In genomic region chr16:55476544-55477208, GRCm38 (mm10) we compare ENCODE assay signal across 8 mouse cellular contexts.
DNase-seq lines count a peak whose midpoint lies in the region; ATAC-seq lines count a peak whose summit lies in the region.

No protein-coding gene starts in this region.

- no peak for DNase-seq in heart, adult 11 months
- DNase-seq in MEL-GATA-1-ER (ENCODE audit: extremely low read depth, low read depth) = peak; percentile 57
- peak; percentile 85 for DNase-seq in embryo, embryonic 11 days
- DNase-seq in hindbrain, embryonic 10.5 days (ENCODE audit: low spot score) = peak; percentile 15
- DNase-seq in layer of hippocampus, adult 9-11 months = peak; percentile 49
- DNase-seq in gastrocnemius, postnatal 10 days = no peak

- H3K36me3 ChIP-seq in heart, embryonic 13.5 days = no peaks in the 10 kb centered on the region
- H3K36me3 ChIP-seq in hindbrain, embryonic 10.5 days = no peaks in the 10 kb centered on the region
- no peaks in the 10 kb centered on the region for H3K36me3 ChIP-seq in midbrain, embryonic 12.5 days

- no peak for ATAC-seq in heart, embryonic 13.5 days (ENCODE audit: extremely low read depth, insufficient number of reproducible peaks, low FRiP score, low TSS enrichment)
- peak; percentile 42 for ATAC-seq in midbrain, embryonic 12.5 days (ENCODE audit: low FRiP score, low read depth)

- H3K4me3 ChIP-seq in heart, embryonic 13.5 days = no peak overlapping the region
- H3K4me3 ChIP-seq in hindbrain, embryonic 10.5 days = no peak overlapping the region
- H3K4me3 ChIP-seq in midbrain, embryonic 12.5 days = no peak overlapping the region

- H3K9ac ChIP-seq in heart, embryonic 13.5 days = no peak overlapping the region
- H3K9ac ChIP-seq in midbrain, embryonic 12.5 days (replicated peaks) = no peak overlapping the region

- H3K4me1 ChIP-seq in heart, embryonic 13.5 days = no peaks in the 10 kb centered on the region
- H3K4me1 ChIP-seq in hindbrain, embryonic 10.5 days (replicated peaks) = no peaks in the 10 kb centered on the region
- no peaks in the 10 kb centered on the region for H3K4me1 ChIP-seq in midbrain, embryonic 12.5 days

- H3K9me3 ChIP-seq in heart, embryonic 13.5 days = no peaks in the 10 kb centered on the region
- no peaks in the 10 kb centered on the region for H3K9me3 ChIP-seq in hindbrain, embryonic 10.5 days
- H3K9me3 ChIP-seq in midbrain, embryonic 12.5 days = no peaks in the 10 kb centered on the region

- H3K27ac ChIP-seq in heart, embryonic 13.5 days (replicated peaks) = no peak overlapping the region
- H3K27ac ChIP-seq in hindbrain, embryonic 10.5 days = no peak overlapping the region
- H3K27ac ChIP-seq in midbrain, embryonic 12.5 days (replicated peaks) = no peak overlapping the region

- H3K27me3 ChIP-seq in heart, embryonic 13.5 days (replicated peaks) = no peaks in the 10 kb centered on the region
- H3K27me3 ChIP-seq in hindbrain, embryonic 10.5 days (ENCODE audit: insufficient read depth, poor library complexity, severe bottlenecking) = no peaks in the 10 kb centered on the region
- no peaks in the 10 kb centered on the region for H3K27me3 ChIP-seq in midbrain, embryonic 12.5 days

- H3K4me2 ChIP-seq in heart, embryonic 13.5 days = 0 out of 2 replicates have a peak overlapping the region, but pooled peaks have one; percentile 3
- H3K4me2 ChIP-seq in midbrain, embryonic 12.5 days (replicated peaks) = 0 out of 2 replicates have a peak overlapping the region, but pooled peaks have one; percentile 4

- 24% methylated on average over 17 of the region's 17 CpGs for WGBS in heart, embryonic 13.5 days
- 30% methylated on average over 17 of the region's 17 CpGs for WGBS in hindbrain, embryonic 10.5 days
- 32% methylated on average over 17 of the region's 17 CpGs for WGBS in midbrain, embryonic 12.5 days

Comparison
In these comparisons a context has a peak if more than half of its experiments do, and no peak if none do; other contexts are left out.
1. DNase-seq: peak in MEL-GATA-1-ER (single experiment), embryo, embryonic 11 days (single experiment), hindbrain, embryonic 10.5 days (single experiment) and layer of hippocampus, adult 9-11 months (single experiment); none in heart, adult 11 months (single experiment) and gastrocnemius, postnatal 10 days (single experiment).